Mouse (Mus musculus) left cerebral cortex, adult 18-20 months (tissue): ENCODE measurements at regions not wholly inside any gene's neighbourhood (a gene's known extent, or its start where the extent isn't known, plus 50 kb on each side); places are given as distances from the start of the nearest gene placed in this dataset.

Source experiments
- DNase-seq, 2 experiments: peaks; one replicate each; pipeline ENCODE4 v3.0.0; 2021 to 2022; ENCODE audit warnings: low spot score in 2 of 2, mixed read lengths in 1 of 2

GRCm38 (mm10) chr17:93260366-93261205 is 61.8 kb downstream of the Adcyap1 start:
- DNase-seq, result no peak

DNA sequence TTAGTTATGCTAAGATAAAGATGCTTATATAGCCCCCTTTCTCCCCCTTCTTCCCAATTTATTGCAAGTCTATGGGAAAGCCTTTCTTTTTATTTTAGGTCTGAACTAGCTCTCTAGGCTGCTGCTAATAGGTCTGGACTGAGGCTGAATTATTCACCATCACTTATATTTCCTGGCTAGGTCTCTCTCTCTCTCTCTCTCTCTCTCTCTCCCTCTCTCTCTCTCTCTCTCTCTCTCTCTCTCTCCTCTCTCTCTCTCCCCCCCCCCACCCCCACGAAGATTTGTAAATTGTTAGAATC is 62.3 kb downstream of the Adcyap1 start:
- no peak for DNase-seq

GRCm38 (mm10) chr17:93306121-93306520 is 107.3 kb downstream of the Adcyap1 start:
- no peak for DNase-seq

- DNase-seq, result no peak
Observed at GRCm38 (mm10) chr17:93312139-93312538, 113.3 kb downstream of the Adcyap1 start.

DNA sequence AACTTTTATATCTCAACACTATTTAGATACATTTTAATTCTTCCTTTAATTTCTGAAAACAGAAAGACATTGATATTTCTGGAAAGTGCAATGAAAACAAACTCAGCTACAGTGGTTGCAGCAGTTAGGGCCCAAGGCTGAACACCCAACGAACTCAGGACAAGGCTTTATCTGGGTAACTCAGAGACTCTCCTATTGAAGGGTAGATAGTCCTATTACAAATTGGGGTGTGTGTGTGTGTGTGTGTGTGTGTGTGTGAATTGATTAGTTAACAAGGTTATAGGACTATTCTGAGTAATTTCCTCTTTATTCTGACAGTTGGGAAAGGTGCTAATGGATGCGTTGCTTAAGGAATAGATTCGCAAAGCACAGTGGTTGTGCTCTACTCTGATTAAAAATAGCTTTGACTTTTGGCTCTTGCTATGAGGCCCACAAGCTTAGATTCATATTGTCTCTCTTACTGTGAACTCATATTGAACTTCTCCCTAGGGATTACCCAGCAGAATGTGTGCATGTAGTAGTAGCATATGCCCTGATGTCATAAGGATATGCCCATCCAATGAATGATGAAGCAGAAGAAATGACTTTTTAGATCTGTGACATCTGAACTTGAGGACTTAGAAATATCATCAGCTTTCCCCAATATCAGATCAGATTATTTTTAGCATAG is 114.0 kb downstream of the Adcyap1 start:
- no peak for DNase-seq

GRCm38 (mm10) chr17:93313310-93313688 is 114.5 kb downstream of the Adcyap1 start:
- no peak for DNase-seq

DNA sequence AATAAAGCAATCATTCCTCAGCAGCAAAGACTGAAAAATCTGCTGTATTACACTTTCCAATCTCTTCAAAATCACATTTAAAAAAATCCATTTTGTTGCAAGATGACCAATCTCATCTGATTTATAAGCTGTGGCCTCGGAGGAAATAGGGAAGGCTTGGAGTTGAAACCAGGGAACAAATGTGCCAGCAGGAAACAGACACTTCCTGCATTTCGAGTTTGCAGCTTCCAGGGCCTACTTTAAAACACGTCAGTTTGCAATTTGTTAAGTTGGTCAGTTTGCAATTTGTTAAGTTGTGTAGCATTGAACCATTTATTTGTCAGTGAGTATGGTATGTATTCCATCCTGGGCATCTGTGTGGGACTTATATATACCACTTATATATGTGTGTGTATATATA is 115.3 kb downstream of the Adcyap1 start:
- DNase-seq, result no peak

DNA sequence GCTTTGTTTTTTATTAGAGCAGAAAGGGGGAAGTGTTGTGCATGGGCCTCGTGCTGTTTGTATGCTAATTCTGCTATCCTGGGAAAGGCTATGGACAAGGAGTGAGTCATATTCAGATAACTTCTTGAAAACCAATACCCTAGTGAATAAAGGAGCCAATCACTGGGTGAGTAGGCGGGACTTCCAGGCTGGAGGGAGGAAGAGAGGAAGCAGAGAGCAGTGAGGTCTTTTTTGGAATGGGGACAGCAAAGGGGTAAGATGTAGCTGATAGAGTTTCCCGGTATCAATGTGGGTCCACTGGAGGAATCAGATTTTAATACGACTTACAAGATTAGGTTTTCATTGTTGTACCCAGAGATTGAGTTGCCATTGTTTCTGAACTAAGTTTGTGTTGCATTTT is 122.7 kb downstream of the Adcyap1 start:
- DNase-seq, result no peak

GRCm38 (mm10) chr17:93337576-93337975 is 138.8 kb downstream of the Adcyap1 start:
- no peak for DNase-seq

GRCm38 (mm10) chr17:93355238-93355637 is 156.4 kb downstream of the Adcyap1 start:
- DNase-seq, result no peak

GRCm38 (mm10) chr17:93362926-93363325 is 164.1 kb downstream of the Adcyap1 start:
- DNase-seq, result no peak

GRCm38 (mm10) chr17:93377453-93378091 is 178.8 kb downstream of the Adcyap1 start:
- no peak for DNase-seq

DNA sequence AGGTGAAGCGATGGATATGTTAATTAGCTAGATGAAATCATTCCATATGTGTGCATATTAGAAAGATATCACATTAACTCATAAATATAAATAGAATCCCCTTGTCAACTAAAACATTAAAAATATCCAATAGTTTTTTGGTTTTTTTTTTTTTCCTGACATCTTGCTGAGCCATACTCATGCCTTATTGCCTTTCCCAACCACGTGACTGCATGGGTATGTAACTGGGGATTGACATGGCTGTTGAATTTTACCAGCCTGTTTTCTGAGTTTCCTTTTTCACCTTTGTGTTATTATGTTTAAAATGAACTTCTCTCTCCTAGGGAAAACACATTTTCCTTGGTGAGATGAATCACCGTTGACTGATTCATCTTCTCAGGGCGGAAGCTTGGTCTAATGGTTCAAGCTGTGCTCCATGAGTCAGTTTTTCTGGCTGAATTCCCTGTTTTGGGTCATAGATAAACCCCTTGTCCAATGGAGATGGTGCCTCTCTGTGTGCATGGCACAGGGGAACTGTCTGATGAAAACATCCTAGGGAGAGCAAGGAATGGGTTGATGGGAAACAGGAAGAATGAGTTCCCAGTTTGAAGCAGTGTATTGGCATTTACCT is 181.1 kb downstream of the Adcyap1 start:
- DNase-seq, result no peak

GRCm38 (mm10) chr17:93390256-93390655 is 191.4 kb downstream of the Adcyap1 start:
- DNase-seq, result no peak

DNA sequence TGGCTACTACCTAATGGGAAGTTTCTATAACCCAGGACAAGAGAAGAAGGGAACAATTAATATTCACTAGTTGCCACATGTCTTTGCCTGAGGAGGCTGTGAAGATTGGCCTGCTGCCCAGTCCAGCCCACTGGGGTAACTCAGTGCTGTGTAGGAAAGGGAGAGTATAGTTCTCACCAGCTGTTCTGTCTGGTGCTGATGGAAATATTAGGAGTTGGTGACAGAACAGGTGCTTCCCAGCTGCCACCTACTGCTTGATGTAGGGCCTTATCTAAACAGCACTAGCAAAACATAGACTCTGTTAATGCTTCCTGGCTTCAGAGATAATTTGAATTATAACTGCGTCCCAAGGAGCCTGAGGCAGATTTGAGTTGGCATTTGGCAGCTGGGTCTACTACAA is 210.5 kb downstream of the Adcyap1 start:
- peak in 1 of 2 experiments; percentile 7 for DNase-seq
